Mouse (Mus musculus) C2C12 (cell line): Measurements from ENCODE around the gene Ankrd13c.

Source experiments
- CTCF ChIP-seq: IDR thresholded peaks from one replicate; pipeline ENCODE4 v1.5.1; 2011; ENCODE audit not compliant: control insufficient read depth, insufficient read depth, insufficient read length
- MAX ChIP-seq: IDR thresholded peaks from one replicate; pipeline ENCODE4 v1.6.1; 2011; ENCODE audit warnings: mild to moderate bottlenecking, control low read depth
- USF1 ChIP-seq: IDR thresholded peaks from one replicate; pipeline ENCODE4 v1.6.1; 2011; ENCODE audit warnings: low read depth, mild to moderate bottlenecking, control low read depth, moderate library complexity

- TF ChIP-seq CTCF (no peak), USF1 (no peak), MAX (no peak)
These were observed 30.7 kb upstream of the Ankrd13c start for GRCm38 (mm10) chr3:157916336-157916735.
